Mouse (Mus musculus) hindbrain, embryonic 16.5 days (tissue): ENCODE results near the gene Mvk. TPM values are rescaled to one million over a fixed set of nuclear protein-coding genes. Genes with fewer than 3 reads are reported as not detected.

ENCODE experiments used
- ATAC-seq: fragments of 200-750 bp; cut with Nextera tagmentation; 2 replicates; pipeline ENCODE4 v1.8.0; 2017; ENCODE audit warnings: moderate TSS enrichment, moderate library complexity
- H3K27ac ChIP-seq: fragments of 300-500 bp; sonication (generic); 2 replicates; pipeline ENCODE4 v1.5.1; 2014; ENCODE audit warnings: low read depth, mild to moderate bottlenecking, control low read depth, low read length, moderate library complexity
- H3K27me3 ChIP-seq: fragments of 300-500 bp; sonication (generic); replicated peaks from 2 replicates; pipeline ENCODE4 v1.6.1; 2014; ENCODE audit warnings: low read length; ENCODE audit not compliant: control insufficient read depth, insufficient read depth
- H3K36me3 ChIP-seq: fragments of 300-500 bp; sonication (generic); 2 replicates; pipeline ENCODE4 v1.6.1; 2014; ENCODE audit warnings: mild to moderate bottlenecking, low read length, moderate library complexity, mixed read lengths; ENCODE audit not compliant: control insufficient read depth, insufficient read depth
- H3K4me1 ChIP-seq: fragments of 300-500 bp; sonication (generic); 2 replicates; pipeline ENCODE4 v1.6.1; 2014; ENCODE audit warnings: low read depth, low read length; ENCODE audit not compliant: control insufficient read depth, insufficient read depth
- H3K4me2 ChIP-seq: fragments of 300-500 bp; sonication (generic); 2 replicates; pipeline ENCODE4 v1.6.1; 2014; ENCODE audit warnings: mild to moderate bottlenecking, low read length, control low read depth, moderate library complexity
- H3K4me3 ChIP-seq: fragments of 300-500 bp; sonication (generic); 2 replicates; pipeline ENCODE4 v1.5.1; 2014; ENCODE audit warnings: mild to moderate bottlenecking, low read length, control low read depth, moderate library complexity
- H3K9ac ChIP-seq: fragments of 300-500 bp; sonication (generic); 2 replicates; pipeline ENCODE4 v1.6.1; 2014; ENCODE audit warnings: low read depth, mild to moderate bottlenecking, control low read depth, low read length, moderate library complexity
- H3K9me3 ChIP-seq: fragments of 300-500 bp; sonication (generic); 2 replicates; pipeline ENCODE4 v1.6.1; 2014; ENCODE audit warnings: mild to moderate bottlenecking, low read length, moderate library complexity; ENCODE audit not compliant: control insufficient read depth
- WGBS: fragments of 180-500 bp; shearing (Covaris S2); extraction: QIAGEN DNeasy Blood & Tissue Kit; methylation state at CpG from one replicate; pipeline ENCODE4 v1.1.7; 2014; 5-methylcytosine and 5-hydroxymethylcytosine counted together
- polyA plus RNA-seq: library from polyadenylated mRNA; unstranded; fragments of >200 nt; fragmentation: Nextera tagmentation; extraction: Ambion mirVana; gene quantifications from 2 replicates; pipeline ENCODE4 v1.2.1, GENCODE M21; 2015

Mvk gene
- polyA plus RNA-seq, 1 experiment from 2014 or later, result 86.9 TPM

DNA sequence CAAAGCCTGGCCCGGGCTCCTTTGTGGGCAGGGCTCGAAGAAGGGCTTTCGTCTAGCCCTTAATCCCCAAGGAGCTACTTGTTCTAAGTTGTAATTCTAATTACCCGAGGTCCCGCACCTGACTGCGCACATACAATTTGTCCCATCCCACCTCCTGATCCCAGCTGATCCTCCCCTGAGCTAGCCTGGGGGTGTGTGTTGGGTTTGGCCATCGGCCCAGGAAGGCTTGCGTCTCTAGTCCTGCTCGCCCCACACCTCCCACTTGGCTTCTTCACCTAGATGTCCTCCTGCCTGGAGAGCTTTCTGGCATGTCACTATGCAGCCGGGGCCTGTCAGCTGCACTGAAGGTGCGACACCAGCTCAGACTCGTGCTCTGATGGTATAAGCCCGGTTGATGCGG is 8.5 kb upstream of the Mvk start:
- Histone ChIP-seq H3K9ac (no peak overlapping the region), H3K4me1 (no peaks in the 10 kb centered on the region), H3K9me3 (no peaks in the 10 kb centered on the region), H3K4me3 (no peak overlapping the region), H3K27me3 (no peaks in the 10 kb centered on the region), H3K36me3 (peaks cover 8% of the 10 kb centered on the region), H3K27ac (no peak overlapping the region), H3K4me2 (no peak overlapping the region)
- 89% methylated on average over 14 of the region's 14 CpGs for WGBS
- ATAC-seq, result no peak

DNA sequence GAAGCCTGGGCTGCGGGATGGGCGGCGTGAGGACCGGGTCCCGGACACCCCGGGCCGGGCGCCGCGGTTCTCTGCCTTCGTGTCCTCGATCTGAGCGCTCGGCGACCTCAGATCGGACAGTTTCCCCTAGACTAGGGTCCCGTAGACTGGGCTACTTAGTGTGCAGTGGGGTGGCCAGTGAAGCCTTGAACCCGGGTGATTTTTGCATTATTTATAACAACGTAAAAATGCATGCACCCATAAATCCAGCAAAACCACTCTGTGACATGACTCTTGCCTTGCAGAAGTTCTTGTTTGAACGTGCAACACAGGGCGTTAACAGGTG is 261 bp downstream of the Mvk start:
- H3K9ac ChIP-seq, result peak overlapping the region; percentile 86
- peak overlapping the region; percentile 54; the same call in 1 of the 2 replicates for H3K27ac ChIP-seq
- H3K4me3 ChIP-seq, result peak overlapping the region; percentile 93
- peaks cover 11% of the 10 kb centered on the region for H3K4me1 ChIP-seq
- H3K27me3 ChIP-seq, result no peaks in the 10 kb centered on the region
- no peaks in the 10 kb centered on the region for H3K9me3 ChIP-seq
- 0 out of 2 replicates have a peak, but pooled peaks cover 3% of the 10 kb centered on the region for H3K36me3 ChIP-seq
- ATAC-seq, result peak; percentile 51
- H3K4me2 ChIP-seq, result peak overlapping the region; percentile 91
- under 1% methylated on average over 10 of the region's 21 CpGs for WGBS

DNA sequence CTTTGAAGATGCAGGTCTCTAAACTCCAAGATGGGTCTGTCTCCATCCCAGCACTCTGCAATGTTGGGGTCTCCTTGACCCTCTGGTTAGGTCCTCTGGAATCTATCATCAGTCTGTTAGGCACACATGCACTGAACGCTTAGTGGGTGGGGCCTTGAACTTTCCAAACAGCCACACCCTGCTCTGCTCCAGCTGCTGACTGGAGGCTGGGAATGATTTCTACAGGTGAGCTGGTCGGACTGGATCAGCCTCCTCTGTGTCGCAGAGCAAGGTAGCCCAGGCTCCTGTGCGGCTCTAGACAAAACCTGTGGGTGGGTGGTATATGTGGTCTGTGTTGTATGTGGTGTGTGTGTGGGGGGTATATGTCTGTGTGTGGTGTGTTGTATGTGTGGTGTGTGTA is 4.9 kb downstream of the Mvk start:
- no peak overlapping the region for H3K4me3 ChIP-seq
- no peaks in the 10 kb centered on the region for H3K27me3 ChIP-seq
- H3K27ac ChIP-seq, result no peak overlapping the region
- 96% methylated on average over 4 of the region's 4 CpGs for WGBS
- peaks cover 9% of the 10 kb centered on the region for H3K4me1 ChIP-seq
- H3K9me3 ChIP-seq, result no peaks in the 10 kb centered on the region
- H3K4me2 ChIP-seq, result no peak overlapping the region
- H3K9ac ChIP-seq, result no peak overlapping the region
- ATAC-seq, result no peak
- peaks cover 8% of the 10 kb centered on the region; the same call in 1 of the 2 replicates for H3K36me3 ChIP-seq

DNA sequence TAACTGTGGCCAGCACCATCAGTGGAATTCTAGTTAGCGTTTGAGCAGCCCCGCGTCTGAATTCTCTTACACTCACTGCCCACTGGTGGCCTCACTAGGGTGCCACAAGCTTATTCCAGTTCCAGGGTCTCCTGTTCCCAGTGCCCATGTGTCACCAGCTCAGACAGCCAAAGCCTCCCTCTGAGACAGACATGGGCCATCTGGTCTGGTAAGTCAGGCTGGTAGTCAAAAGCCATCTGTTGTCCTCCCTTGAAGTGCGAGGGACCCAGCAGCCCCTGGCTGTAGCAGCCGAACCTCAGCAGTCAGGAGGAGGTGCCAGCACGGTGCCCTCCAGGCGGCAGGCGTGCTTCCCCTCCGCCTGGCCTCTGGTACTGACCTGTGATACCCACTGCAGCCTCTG is 12.2 kb downstream of the Mvk start:
- Histone ChIP-seq H3K9me3 (no peaks in the 10 kb centered on the region), H3K27ac (no peak overlapping the region), H3K4me2 (no peak overlapping the region), H3K4me3 (no peak overlapping the region), H3K36me3 (peaks cover 5% of the 10 kb centered on the region; the same call in 1 of the 2 replicates), H3K9ac (no peak overlapping the region), H3K4me1 (no peaks in the 10 kb centered on the region; the same call in 1 of the 2 replicates), H3K27me3 (no peaks in the 10 kb centered on the region)
- 70% methylated on average over 9 of the region's 9 CpGs for WGBS
- ATAC-seq, result peak; percentile 50

DNA sequence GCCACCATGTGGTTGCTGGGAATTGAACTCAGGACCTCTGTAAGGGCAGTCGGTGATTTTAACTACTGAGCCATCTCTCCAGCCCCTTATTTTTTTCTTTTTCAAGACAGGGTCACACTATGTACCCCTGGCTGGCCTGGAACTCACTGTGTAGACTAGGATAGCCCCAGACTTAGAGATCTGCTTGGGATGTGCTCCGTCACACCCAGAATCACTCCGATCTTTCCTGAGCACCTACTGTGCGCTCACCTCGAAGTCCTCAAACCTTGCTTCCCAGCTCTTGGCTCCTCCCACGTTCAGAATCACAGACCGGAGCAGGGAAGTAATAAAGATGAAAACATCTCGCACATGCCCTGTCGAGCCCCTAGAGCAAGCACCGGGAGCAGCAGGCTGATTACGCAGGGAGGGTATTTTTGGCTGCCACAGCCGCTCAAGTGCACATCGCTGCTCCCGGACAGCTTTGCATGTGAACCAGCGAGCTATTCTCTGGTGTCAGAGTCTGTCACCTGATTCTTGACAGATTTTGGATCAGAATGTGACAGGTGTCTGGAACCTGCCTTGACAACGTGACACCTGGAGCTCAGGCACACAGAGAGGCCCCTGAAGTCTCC is 13.0 kb downstream of the Mvk start:
- H3K4me3 ChIP-seq, result no peak overlapping the region
- H3K9ac ChIP-seq, result no peak overlapping the region
- H3K4me1 ChIP-seq, result no peaks in the 10 kb centered on the region; the same call in 1 of the 2 replicates
- no peaks in the 10 kb centered on the region for H3K36me3 ChIP-seq
- no peaks in the 10 kb centered on the region for H3K9me3 ChIP-seq
- no peak overlapping the region for H3K4me2 ChIP-seq
- WGBS, result 75% methylated on average over 16 of the region's 16 CpGs
- H3K27ac ChIP-seq, result no peak overlapping the region
- H3K27me3 ChIP-seq, result no peaks in the 10 kb centered on the region
- ATAC-seq, result no peak

DNA sequence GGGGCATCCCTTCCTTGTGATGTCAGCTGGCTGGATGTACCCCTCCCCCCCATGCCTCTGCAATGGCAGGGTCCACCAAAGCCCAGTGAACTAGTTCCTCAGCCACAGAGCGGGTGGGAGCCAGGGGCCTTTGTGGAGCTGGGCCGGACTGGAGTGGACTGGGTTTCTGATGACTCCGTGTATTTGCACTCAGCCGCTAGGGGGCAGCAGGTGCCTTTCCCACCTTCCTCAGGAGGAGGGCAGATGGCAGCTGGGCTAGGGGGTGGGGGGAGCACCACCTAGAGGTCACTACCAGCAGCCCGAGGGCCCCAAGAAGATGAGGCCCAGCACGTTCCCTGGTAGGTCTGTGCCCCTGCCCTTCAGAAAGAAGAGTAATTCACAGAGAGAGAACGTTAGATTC is 17.2 kb downstream of the Mvk start:
- Histone ChIP-seq H3K4me3 (no peak overlapping the region), H3K9me3 (no peaks in the 10 kb centered on the region), H3K36me3 (no peaks in the 10 kb centered on the region), H3K4me2 (no peak overlapping the region), H3K27me3 (no peaks in the 10 kb centered on the region), H3K4me1 (peaks cover 5% of the 10 kb centered on the region), H3K9ac (no peak overlapping the region), H3K27ac (no peak overlapping the region)
- WGBS, result 5% methylated on average over 7 of the region's 7 CpGs
- peak; percentile 35; the same call in 1 of the 2 replicates for ATAC-seq

DNA sequence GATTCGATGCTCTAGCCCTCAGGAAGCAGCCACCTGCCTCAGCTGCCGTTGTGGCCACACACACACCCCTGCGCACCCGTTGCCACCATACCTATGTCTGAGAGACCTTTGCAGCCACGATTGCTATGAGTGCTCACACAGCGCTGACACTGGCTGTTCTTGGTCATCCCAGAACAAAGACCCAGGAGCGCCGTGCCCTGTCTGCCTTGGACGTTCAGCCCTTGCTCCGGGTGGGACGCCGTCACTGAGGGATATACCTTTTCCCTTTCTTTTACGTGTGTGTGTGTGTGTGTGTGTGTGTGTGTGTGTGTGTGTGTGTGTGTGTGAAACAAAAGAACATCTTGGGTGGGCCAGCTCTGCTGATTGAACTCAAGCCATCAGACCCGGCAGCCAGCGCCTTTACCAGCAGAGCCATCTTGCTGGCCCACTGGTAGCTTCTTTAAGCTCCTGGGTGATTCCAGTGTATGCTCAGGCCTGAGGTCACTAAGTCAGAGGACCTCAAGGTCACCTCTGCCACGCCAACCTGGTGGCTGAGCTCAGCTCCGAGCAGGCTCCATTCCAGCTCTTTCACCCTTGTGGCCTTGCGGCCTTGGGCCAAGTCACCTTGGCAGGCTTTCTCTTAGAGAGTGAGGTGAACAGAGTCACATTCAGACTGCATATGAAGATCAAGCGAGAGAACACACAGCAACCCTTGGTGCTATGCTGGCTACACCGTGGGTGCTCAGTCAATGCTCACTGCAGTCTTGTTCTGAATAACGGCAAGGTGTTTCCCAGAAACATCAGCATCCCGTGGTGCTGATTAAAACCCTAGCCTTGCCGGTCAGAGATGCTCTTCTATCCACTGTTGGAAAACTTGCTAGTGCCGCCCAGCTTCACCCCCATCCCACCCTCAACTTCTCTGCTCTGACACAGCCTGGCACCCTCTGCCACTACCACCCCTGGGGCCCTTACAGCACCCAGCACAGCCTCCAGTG is 18.3 kb downstream of the Mvk start:
- no peaks in the 10 kb centered on the region for H3K9me3 ChIP-seq
- H3K27ac ChIP-seq, result no peak overlapping the region
- H3K4me1 ChIP-seq, result peaks cover 15% of the 10 kb centered on the region
- no peak overlapping the region for H3K4me2 ChIP-seq
- ATAC-seq, result no peak
- no peak overlapping the region for H3K4me3 ChIP-seq
- no peaks in the 10 kb centered on the region for H3K27me3 ChIP-seq
- H3K36me3 ChIP-seq, result no peaks in the 10 kb centered on the region
- H3K9ac ChIP-seq, result no peak overlapping the region
- 75% methylated on average over 24 of the region's 24 CpGs for WGBS

DNA sequence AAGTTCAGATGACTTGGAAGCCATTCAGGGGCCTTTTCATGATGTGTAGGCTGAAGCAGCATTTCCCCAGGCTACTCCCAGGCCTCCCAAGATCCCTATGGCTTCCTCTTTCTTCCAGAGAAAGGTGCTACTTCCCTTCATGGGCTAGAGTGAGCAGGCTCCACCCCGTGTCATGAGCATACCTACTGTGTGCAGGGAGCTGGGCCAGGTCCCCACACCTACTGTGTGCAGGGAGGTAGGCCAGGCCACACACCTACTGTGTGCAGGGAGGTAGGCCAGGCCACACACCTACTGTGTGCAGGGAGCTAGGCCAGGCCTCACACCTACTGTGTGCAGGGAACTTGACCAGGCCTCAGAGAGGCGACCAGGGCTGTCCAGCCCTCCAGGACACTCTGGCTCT is 20.5 kb downstream of the Mvk start:
- H3K27ac ChIP-seq, result no peak overlapping the region

DNA sequence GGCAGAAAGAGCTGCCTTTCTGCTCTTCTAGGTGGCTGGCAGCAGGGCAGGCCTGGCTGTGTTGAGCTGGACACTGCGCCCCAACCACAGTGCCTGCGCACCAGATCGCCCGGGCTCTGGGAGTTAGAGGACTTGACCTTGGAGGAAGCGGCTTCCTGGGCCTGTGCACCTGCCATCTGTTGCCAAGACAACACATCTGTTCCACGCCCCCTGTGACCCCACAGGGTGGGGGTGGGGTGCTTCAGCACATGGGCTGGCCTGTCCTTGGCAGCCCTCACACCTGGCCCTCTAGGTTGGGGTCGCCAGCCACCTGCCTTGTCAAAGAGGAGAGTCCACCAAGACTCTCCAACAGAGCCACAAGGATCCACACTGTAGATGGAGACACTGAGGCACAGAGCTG is 21.6 kb downstream of the Mvk start:
- Histone ChIP-seq H3K4me1 (peaks cover 20% of the 10 kb centered on the region), H3K36me3 (no peaks in the 10 kb centered on the region), H3K9me3 (no peaks in the 10 kb centered on the region), H3K27ac (no peak overlapping the region), H3K4me3 (no peak overlapping the region), H3K9ac (no peak overlapping the region), H3K27me3 (no peaks in the 10 kb centered on the region), H3K4me2 (no peak overlapping the region)
- no peak for ATAC-seq
- WGBS, result 61% methylated on average over 7 of the region's 7 CpGs

More for the DNA sequence above, 20.5 kb downstream of the Mvk start:
- Histone ChIP-seq H3K4me1 (peaks cover 20% of the 10 kb centered on the region), H3K9ac (no peak overlapping the region), H3K4me2 (no peak overlapping the region), H3K4me3 (no peak overlapping the region), H3K9me3 (no peaks in the 10 kb centered on the region), H3K36me3 (no peaks in the 10 kb centered on the region), H3K27me3 (no peaks in the 10 kb centered on the region)
- WGBS, result 71% methylated on average over 2 of the region's 2 CpGs
- no peak for ATAC-seq
